Mouse (Mus musculus) stomach, embryonic 14.5 days (tissue): ENCODE measurements at regions not wholly inside any gene's neighbourhood (a gene's known extent, or its start where the extent isn't known, plus 50 kb on each side); places are given as distances from the start of the nearest gene placed in this dataset.

Source experiments
- ATAC-seq: fragments of 200-750 bp; cut with Nextera tagmentation; 2 replicates; pipeline ENCODE4 v1.8.0; 2017; ENCODE audit warnings: low read depth, moderate TSS enrichment; ENCODE audit not compliant: insufficient number of reproducible peaks, insufficient read depth, low FRiP score
- H3K27ac ChIP-seq: fragments of 300-500 bp; sonication (generic); 2 replicates; pipeline ENCODE4 v1.5.1; 2014; ENCODE audit warnings: mild to moderate bottlenecking, low read length, moderate library complexity, mixed read lengths
- H3K27me3 ChIP-seq: fragments of 300-500 bp; sonication (generic); 2 replicates; pipeline ENCODE4 v1.6.1; 2014; ENCODE audit warnings: low read length, control low read depth, mixed read lengths; ENCODE audit not compliant: control insufficient read depth, insufficient read depth
- H3K36me3 ChIP-seq: fragments of 300-500 bp; sonication (generic); 2 replicates; pipeline ENCODE4 v1.6.1; 2014; ENCODE audit warnings: mild to moderate bottlenecking, control low read depth, low read length, moderate library complexity, mixed read lengths; ENCODE audit not compliant: control insufficient read depth, insufficient read depth
- H3K4me1 ChIP-seq: fragments of 300-500 bp; sonication (generic); 2 replicates; pipeline ENCODE4 v1.6.1; 2014; ENCODE audit warnings: low read length, control low read depth, mixed read lengths; ENCODE audit not compliant: control insufficient read depth, insufficient read depth
- H3K4me2 ChIP-seq: fragments of 300-500 bp; sonication (generic); replicated peaks from 2 replicates; pipeline ENCODE4 v1.6.1; 2014; ENCODE audit warnings: low read depth, low read length, control low read depth
- H3K4me3 ChIP-seq: fragments of 300-500 bp; sonication (generic); 2 replicates; pipeline ENCODE4 v1.5.1; 2014; ENCODE audit warnings: low read depth, low read length, control low read depth
- H3K9ac ChIP-seq: fragments of 300-500 bp; sonication (generic); replicated peaks from 2 replicates; pipeline ENCODE4 v1.6.1; 2014; ENCODE audit warnings: low read depth, mild to moderate bottlenecking, control low read depth, low read length, moderate library complexity, mixed read lengths
- H3K9me3 ChIP-seq: fragments of 300-500 bp; sonication (generic); 2 replicates; pipeline ENCODE4 v1.6.1; 2016; ENCODE audit warnings: low read depth, low read length, control low read depth; ENCODE audit not compliant: control insufficient read depth
- WGBS: fragments of 180-500 bp; shearing (Covaris S2); extraction: QIAGEN DNeasy Blood & Tissue Kit; methylation state at CpG from one replicate; pipeline ENCODE4 v1.1.7; 2014; 5-methylcytosine and 5-hydroxymethylcytosine counted together

DNA sequence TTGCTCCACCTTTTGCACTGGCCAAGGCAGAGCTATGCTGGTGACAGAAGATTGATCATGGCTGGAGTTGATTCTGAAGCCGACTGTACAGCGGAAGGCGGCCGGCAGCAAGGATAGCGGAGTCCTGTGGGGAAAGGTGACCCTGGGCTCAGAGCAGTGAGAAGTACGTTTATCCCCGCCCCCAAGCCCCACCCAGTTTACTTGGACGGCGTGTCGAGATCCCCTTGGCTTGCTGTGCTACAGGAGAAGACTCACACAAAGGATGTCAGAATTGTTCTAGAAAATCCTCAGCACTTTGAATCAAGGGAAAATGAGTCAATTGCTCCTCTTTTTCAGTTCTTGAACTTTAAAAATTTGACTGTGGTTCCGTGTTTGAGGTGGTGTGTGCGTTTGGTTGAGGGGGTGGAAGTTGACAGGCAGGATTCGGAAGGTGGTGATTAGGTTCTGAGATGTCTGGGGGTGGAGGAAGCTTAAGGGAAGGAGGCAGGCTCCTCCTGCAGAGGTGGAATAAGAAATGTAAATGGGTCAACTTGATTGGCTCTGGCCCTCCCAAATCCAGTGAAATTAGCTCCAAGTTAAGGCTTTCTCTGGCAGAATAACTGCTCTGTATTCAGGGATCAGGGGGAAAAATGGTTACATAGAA, 199.7 kb downstream of the Pten start:
- H3K9ac ChIP-seq: no peak overlapping the region
- no peaks in the 10 kb centered on the region; the same call in 1 of the 2 replicates for H3K4me1 ChIP-seq
- H3K4me3 ChIP-seq: no peak overlapping the region
- no peak overlapping the region for H3K27ac ChIP-seq
- no peaks in the 10 kb centered on the region for H3K36me3 ChIP-seq
- H3K27me3 ChIP-seq: no peaks in the 10 kb centered on the region
- WGBS: 4% methylated on average over 13 of the region's 13 CpGs
- no peaks in the 10 kb centered on the region for H3K9me3 ChIP-seq
- peak; percentile 50; the same call in 1 of the 2 replicates for ATAC-seq
- H3K4me2 ChIP-seq: peak overlapping the region; percentile 28

GRCm38 (mm10) chr19:32958276-32958675, 201.0 kb downstream of the Pten start:
- H3K36me3 ChIP-seq: no peaks in the 10 kb centered on the region
- no peak overlapping the region for H3K9ac ChIP-seq
- WGBS: 91% methylated on average over 4 of the region's 4 CpGs
- no peaks in the 10 kb centered on the region for H3K9me3 ChIP-seq
- ATAC-seq: no peak
- H3K4me1 ChIP-seq: no peaks in the 10 kb centered on the region; the same call in 1 of the 2 replicates
- no peak overlapping the region for H3K4me3 ChIP-seq
- H3K27ac ChIP-seq: no peak overlapping the region
- no peak overlapping the region for H3K4me2 ChIP-seq
- H3K27me3 ChIP-seq: no peaks in the 10 kb centered on the region

- Histone ChIP-seq H3K4me1 (no peaks in the 10 kb centered on the region; the same call in 1 of the 2 replicates), H3K36me3 (no peaks in the 10 kb centered on the region), H3K4me2 (no peak overlapping the region), H3K9me3 (no peaks in the 10 kb centered on the region), H3K9ac (no peak overlapping the region), H3K27ac (no peak overlapping the region), H3K27me3 (no peaks in the 10 kb centered on the region), H3K4me3 (no peak overlapping the region)
- ATAC-seq: no peak
- WGBS: 86% methylated on average over 4 of the region's 4 CpGs
These were observed 201.5 kb downstream of the Pten start for GRCm38 (mm10) chr19:32958791-32959190.

GRCm38 (mm10) chr19:32959844-32960195, 202.5 kb downstream of the Pten start:
- no peak for ATAC-seq
- H3K27ac ChIP-seq: no peak overlapping the region
- WGBS: 71% methylated on average over 5 of the region's 5 CpGs
- H3K4me3 ChIP-seq: no peak overlapping the region
- no peak overlapping the region for H3K9ac ChIP-seq
- no peaks in the 10 kb centered on the region for H3K27me3 ChIP-seq
- H3K9me3 ChIP-seq: no peaks in the 10 kb centered on the region
- no peaks in the 10 kb centered on the region; the same call in 1 of the 2 replicates for H3K4me1 ChIP-seq
- H3K4me2 ChIP-seq: no peak overlapping the region
- H3K36me3 ChIP-seq: no peaks in the 10 kb centered on the region

DNA sequence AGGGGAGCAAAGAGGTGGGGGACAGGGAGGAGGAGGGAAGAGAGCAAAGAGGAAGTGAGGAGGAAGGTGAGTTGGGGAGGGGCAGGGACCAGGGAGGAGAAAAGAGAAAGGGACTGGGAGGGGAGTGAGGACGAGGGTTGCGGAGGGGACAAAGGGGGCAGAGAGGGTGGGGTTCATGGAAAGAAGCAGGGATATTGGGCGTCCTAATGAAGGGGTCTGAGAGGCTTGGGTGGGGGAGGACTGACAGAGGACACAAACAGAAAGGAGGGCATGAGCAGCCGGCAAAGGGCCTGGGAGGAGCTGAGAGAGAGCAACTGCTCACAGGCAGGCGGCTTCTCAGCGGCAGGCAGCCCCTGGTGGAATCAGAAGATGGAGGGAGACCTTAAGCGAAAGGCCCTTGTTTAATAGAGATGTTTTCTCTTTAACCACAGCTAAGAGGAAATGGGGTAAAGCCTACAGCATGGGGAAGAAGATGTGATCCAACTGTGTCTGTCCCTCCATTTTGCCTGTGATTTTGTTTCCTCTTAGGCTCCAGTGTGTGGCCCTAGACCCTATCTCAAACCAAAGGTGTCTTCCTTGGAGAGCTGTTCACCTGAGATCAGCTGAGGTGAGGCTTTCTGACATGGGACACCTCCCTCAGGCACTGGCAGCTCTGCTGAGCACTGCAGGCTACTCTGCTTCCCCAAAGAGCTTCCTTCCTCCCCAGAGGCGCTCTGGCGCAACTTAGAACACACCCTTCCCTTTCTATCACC, 203.1 kb downstream of the Pten start:
- ATAC-seq: no peak
- H3K36me3 ChIP-seq: no peaks in the 10 kb centered on the region
- H3K9ac ChIP-seq: no peak overlapping the region
- H3K9me3 ChIP-seq: no peaks in the 10 kb centered on the region
- 62% methylated on average over 9 of the region's 9 CpGs for WGBS
- no peaks in the 10 kb centered on the region for H3K27me3 ChIP-seq
- no peak overlapping the region for H3K4me2 ChIP-seq
- H3K4me3 ChIP-seq: no peak overlapping the region
- H3K27ac ChIP-seq: no peak overlapping the region
- no peaks in the 10 kb centered on the region; the same call in 1 of the 2 replicates for H3K4me1 ChIP-seq

GRCm38 (mm10) chr19:32961525-32961924, 204.2 kb downstream of the Pten start:
- no peaks in the 10 kb centered on the region for H3K36me3 ChIP-seq
- H3K27me3 ChIP-seq: no peaks in the 10 kb centered on the region
- H3K9ac ChIP-seq: no peak overlapping the region
- 74% methylated on average over 5 of the region's 5 CpGs for WGBS
- ATAC-seq: no peak
- H3K4me1 ChIP-seq: no peaks in the 10 kb centered on the region; the same call in 1 of the 2 replicates
- no peak overlapping the region for H3K4me2 ChIP-seq
- no peak overlapping the region for H3K4me3 ChIP-seq
- H3K9me3 ChIP-seq: no peaks in the 10 kb centered on the region
- no peak overlapping the region for H3K27ac ChIP-seq

GRCm38 (mm10) chr19:32963983-32964382, 206.7 kb downstream of the Pten start:
- WGBS: 22% methylated on average over 1 of the region's 1 CpGs
- no peak overlapping the region for H3K27ac ChIP-seq
- no peaks in the 10 kb centered on the region for H3K9me3 ChIP-seq
- no peak overlapping the region for H3K9ac ChIP-seq
- H3K36me3 ChIP-seq: no peaks in the 10 kb centered on the region
- no peaks in the 10 kb centered on the region for H3K4me1 ChIP-seq
- no peaks in the 10 kb centered on the region for H3K27me3 ChIP-seq
- H3K4me3 ChIP-seq: no peak overlapping the region
- no peak overlapping the region for H3K4me2 ChIP-seq
- ATAC-seq: no peak

DNA sequence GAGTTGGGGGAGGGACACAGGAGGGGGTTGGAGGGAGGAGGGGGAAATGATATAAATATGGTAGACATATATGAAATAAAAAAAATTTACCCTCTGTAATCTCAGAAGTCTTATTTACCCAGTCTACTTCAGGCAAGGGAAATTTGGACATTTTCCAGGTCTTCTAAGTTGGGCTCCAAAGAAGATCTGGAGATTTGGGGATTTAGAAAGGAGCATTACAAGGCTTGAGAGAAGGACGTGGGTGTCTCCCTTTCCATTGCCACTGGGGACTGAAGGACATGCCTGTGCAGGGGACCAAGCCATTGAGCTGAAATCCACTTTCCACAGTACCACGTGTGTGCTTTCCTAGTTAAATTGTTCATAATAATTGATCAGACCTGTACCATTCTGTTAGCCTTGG, 208.2 kb downstream of the Pten start:
- Histone ChIP-seq H3K4me1 (no peaks in the 10 kb centered on the region), H3K36me3 (no peaks in the 10 kb centered on the region), H3K9me3 (no peaks in the 10 kb centered on the region), H3K9ac (no peak overlapping the region), H3K27ac (no peak overlapping the region), H3K4me2 (no peak overlapping the region), H3K4me3 (no peak overlapping the region), H3K27me3 (no peaks in the 10 kb centered on the region)
- 48% methylated on average over 2 of the region's 2 CpGs for WGBS
- ATAC-seq: no peak
